Mouse (Mus musculus) embryonic facial prominence, embryonic 14.5 days (tissue): Measurements from ENCODE around the gene Fpr3. TPM values are rescaled to one million over a fixed set of nuclear protein-coding genes. Genes with fewer than 3 reads are reported as not detected.
"Not testable (repeated sequence)": the region's sequence is repeated elsewhere in the genome, so short reads cannot be mapped to it uniquely, and the experiment has no call there.

Experiments
- ATAC-seq: fragments of 200-750 bp; cut with Nextera tagmentation; 2 replicates; pipeline ENCODE4 v1.8.0; 2017; ENCODE audit warnings: low read depth, moderate number of reproducible peaks, moderate TSS enrichment
- DNase-seq: peaks from one replicate; pipeline ENCODE4 v3.0.0-alpha.2; 2015; ENCODE audit warnings: low spot score
- H3K27ac ChIP-seq: fragments of 300-500 bp; sonication (generic); replicated peaks from 2 replicates; pipeline ENCODE4 v1.5.1; 2014; ENCODE audit warnings: low read depth, mild to moderate bottlenecking, low read length, moderate library complexity
- H3K27me3 ChIP-seq: fragments of 300-500 bp; sonication (generic); replicated peaks from 2 replicates; pipeline ENCODE4 v1.6.1; 2014; ENCODE audit warnings: low read length; ENCODE audit not compliant: control insufficient read depth, insufficient read depth
- H3K36me3 ChIP-seq: fragments of 300-500 bp; sonication (generic); 2 replicates; pipeline ENCODE4 v1.6.1; 2014; ENCODE audit warnings: low read length, mixed read lengths; ENCODE audit not compliant: control insufficient read depth, insufficient read depth
- H3K4me1 ChIP-seq: fragments of 300-500 bp; sonication (generic); 2 replicates; pipeline ENCODE4 v1.6.1; 2014; ENCODE audit warnings: antibody characterized with exemption, low read length; ENCODE audit not compliant: control insufficient read depth, insufficient read depth
- H3K4me2 ChIP-seq: fragments of 300-500 bp; sonication (generic); 2 replicates; pipeline ENCODE4 v1.6.1; 2014; ENCODE audit warnings: low read depth, mild to moderate bottlenecking, low read length, moderate library complexity, mixed read lengths
- H3K4me3 ChIP-seq: fragments of 300-500 bp; sonication (generic); 2 replicates; pipeline ENCODE4 v1.5.1; 2014; ENCODE audit warnings: low read depth, mild to moderate bottlenecking, low read length
- H3K9ac ChIP-seq: fragments of 300-500 bp; sonication (generic); 2 replicates; pipeline ENCODE4 v1.6.1; 2014; ENCODE audit warnings: low read depth, mild to moderate bottlenecking, low read length, moderate library complexity, mixed read lengths
- H3K9me3 ChIP-seq: fragments of 300-500 bp; sonication (generic); 2 replicates; pipeline ENCODE4 v1.6.1; 2016; ENCODE audit warnings: low read length; ENCODE audit not compliant: control insufficient read depth
- WGBS: fragments of 180-500 bp; shearing (Covaris S2); extraction: QIAGEN DNeasy Blood & Tissue Kit; methylation state at CpG from one replicate; pipeline ENCODE4 v1.1.7; 2014; 5-methylcytosine and 5-hydroxymethylcytosine counted together
- polyA plus RNA-seq: library from polyadenylated mRNA; unstranded; fragments of >200 nt; fragmentation: Nextera tagmentation; extraction: Ambion mirVana; gene quantifications from 2 replicates; pipeline ENCODE4 v1.2.1, GENCODE M21; 2014

The Fpr3 gene
- polyA plus RNA-seq, 1 experiment from 2014 or later: not detected

GRCm38 (mm10) chr17:17909636-17910421, 22.2 kb downstream of the Fpr3 start:
- peak; percentile 94 for DNase-seq
- Histone ChIP-seq H3K9ac (peak overlapping the region; percentile 71), H3K4me2 (peak overlapping the region; percentile 74), H3K36me3 (no peaks in the 10 kb centered on the region), H3K27ac (peak overlapping the region; percentile 68), H3K9me3 (no peaks in the 10 kb centered on the region), H3K4me1 (no peaks in the 10 kb centered on the region), H3K27me3 (no peaks in the 10 kb centered on the region), H3K4me3 (peak overlapping the region; percentile 55)
- peak; percentile 100 for ATAC-seq
- WGBS: 20% methylated on average over 51 of the region's 51 CpGs

DNA sequence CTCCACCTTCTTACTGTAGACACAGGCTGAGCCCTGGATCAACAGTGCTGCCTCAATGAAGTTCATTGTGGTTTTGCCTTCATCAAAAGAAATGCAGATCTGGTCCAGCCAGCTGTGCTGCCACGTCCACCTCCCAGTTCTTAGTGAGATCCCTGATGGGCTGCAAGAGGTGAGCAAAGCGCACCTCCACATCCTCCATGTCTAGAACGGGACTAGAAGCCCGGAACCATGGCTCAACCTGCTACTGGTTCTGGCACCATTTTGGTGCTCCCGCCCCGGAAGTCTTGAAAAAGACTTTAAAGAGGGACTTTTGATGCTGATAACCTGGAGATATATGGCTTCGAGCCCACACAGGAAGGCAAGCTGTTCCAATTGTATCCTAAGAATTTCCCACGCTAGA, 25.0 kb downstream of the Fpr3 start:
- not testable (repeated sequence) for ATAC-seq, H3K27me3 ChIP-seq, H3K4me1 ChIP-seq, H3K9me3 ChIP-seq, H3K9ac ChIP-seq, H3K4me3 ChIP-seq, DNase-seq, H3K27ac ChIP-seq, H3K4me2 ChIP-seq, H3K36me3 ChIP-seq
- WGBS: 86% methylated on average over 8 of the region's 8 CpGs

GRCm38 (mm10) chr17:17917376-17917775, 29.7 kb downstream of the Fpr3 start:
- H3K4me1 ChIP-seq: no peaks in the 10 kb centered on the region
- no peak overlapping the region for H3K4me2 ChIP-seq
- no peak overlapping the region for H3K27ac ChIP-seq
- H3K9me3 ChIP-seq: no peaks in the 10 kb centered on the region
- no peak overlapping the region for H3K4me3 ChIP-seq
- WGBS: 81% methylated on average over 1 of the region's 1 CpGs
- no peak for DNase-seq
- ATAC-seq: no peak
- no peak overlapping the region for H3K9ac ChIP-seq
- H3K27me3 ChIP-seq: no peaks in the 10 kb centered on the region
- no peaks in the 10 kb centered on the region for H3K36me3 ChIP-seq

DNA sequence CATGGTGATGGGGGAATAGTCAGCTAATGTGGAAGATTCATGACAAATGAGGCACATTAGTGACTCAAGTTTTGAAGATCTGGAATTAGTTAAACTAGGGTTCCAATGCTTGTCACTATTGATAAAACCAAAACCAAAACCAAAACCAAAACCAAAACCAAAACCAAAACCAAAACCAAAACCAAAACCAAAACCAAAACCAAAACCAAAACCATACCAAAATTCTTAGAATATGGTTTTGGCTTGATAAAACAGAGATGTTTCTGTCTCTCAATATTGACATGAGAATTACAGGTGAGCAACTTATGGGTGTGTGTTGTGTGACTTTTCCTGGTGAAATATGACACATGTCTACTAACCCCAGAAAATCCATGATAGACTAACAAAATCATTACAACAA, 30.1 kb downstream of the Fpr3 start:
- Histone ChIP-seq H3K4me2 (no peak overlapping the region), H3K4me1 (no peaks in the 10 kb centered on the region), H3K36me3 (no peaks in the 10 kb centered on the region), H3K9me3 (no peaks in the 10 kb centered on the region), H3K9ac (no peak overlapping the region), H3K27me3 (no peaks in the 10 kb centered on the region), H3K4me3 (no peak overlapping the region), H3K27ac (no peak overlapping the region)
- DNase-seq (no peak), ATAC-seq (no peak)

DNA sequence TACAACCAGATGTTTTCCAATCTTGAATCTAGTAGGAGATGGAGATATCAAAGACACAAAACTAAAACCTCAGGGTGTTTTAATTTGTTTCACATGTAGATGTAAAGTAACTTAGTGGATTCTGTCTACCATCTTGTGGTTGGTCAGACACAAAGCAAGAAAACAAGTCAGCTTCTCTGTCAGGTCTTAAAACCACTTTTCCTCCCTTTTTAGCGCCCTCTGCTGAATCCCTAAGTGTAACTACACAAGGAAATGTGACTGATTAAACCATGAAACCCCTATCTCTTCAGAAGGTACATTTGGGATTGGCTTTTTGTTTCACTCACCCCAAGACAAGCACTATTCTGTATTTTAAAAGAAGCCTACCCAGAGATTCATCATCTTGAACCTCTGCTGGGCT, 85.8 kb downstream of the Fpr3 start:
- ATAC-seq (no peak), DNase-seq (peak; percentile 0)
- Histone ChIP-seq H3K4me1 (no peaks in the 10 kb centered on the region), H3K27me3 (no peaks in the 10 kb centered on the region), H3K27ac (no peak overlapping the region), H3K36me3 (no peaks in the 10 kb centered on the region), H3K9ac (no peak overlapping the region), H3K9me3 (0 out of 2 replicates have a peak, but pooled peaks cover 2% of the 10 kb centered on the region), H3K4me3 (no peak overlapping the region), H3K4me2 (no peak overlapping the region)
- WGBS: 15% methylated on average over 1 of the region's 1 CpGs

DNA sequence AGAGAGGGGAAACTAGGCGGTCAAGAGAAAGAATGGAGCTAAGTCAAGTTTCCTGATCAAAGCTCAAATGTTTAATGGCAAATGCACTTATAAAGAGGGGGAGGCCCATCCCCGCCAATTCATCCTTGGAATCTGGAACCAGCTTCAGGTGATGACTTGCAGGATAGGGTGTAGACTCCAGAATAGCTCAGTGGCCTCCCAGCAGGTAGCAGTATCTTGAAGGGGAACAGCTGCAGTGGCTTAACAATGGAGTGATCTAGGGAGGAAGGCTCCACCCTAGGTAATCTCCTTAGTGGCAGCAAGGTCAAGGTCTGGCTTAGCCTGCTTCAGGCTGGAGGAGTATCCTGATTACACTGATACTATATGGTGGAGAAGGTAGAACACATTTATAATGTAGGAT, 93.6 kb downstream of the Fpr3 start:
- not testable (repeated sequence) for H3K4me1 ChIP-seq, H3K4me3 ChIP-seq, H3K9ac ChIP-seq, H3K27me3 ChIP-seq, H3K36me3 ChIP-seq, ATAC-seq, H3K9me3 ChIP-seq, DNase-seq, H3K4me2 ChIP-seq, H3K27ac ChIP-seq
- WGBS: 70% methylated on average over 2 of the region's 2 CpGs

DNA sequence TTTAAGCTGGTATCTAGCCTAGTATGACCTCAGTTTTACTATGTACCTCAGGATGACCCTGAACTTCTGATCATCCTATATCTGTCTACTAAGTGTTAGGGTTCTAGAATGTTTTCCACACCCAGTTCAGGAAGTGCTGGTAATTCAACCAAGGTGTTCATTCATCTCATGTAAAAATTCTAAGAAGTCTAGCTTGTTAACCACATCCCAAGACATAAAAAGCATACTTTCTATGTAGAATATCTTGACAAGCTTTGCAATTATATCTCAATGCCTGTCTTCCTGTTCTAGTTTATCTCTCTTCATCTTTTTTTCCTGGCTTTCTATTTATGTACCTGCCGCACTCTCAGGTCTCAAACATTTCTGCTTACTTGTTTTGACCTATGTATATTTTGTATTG, 117.1 kb downstream of the Fpr3 start:
- WGBS: 89% methylated on average over 1 of the region's 1 CpGs
- no peak for ATAC-seq

More for the DNA sequence above, 117.1 kb downstream of the Fpr3 start:
- Histone ChIP-seq H3K4me1 (no peaks in the 10 kb centered on the region), H3K9ac (no peak overlapping the region), H3K36me3 (no peaks in the 10 kb centered on the region), H3K4me3 (no peak overlapping the region), H3K9me3 (no peaks in the 10 kb centered on the region), H3K27me3 (no peaks in the 10 kb centered on the region), H3K4me2 (no peak overlapping the region), H3K27ac (no peak overlapping the region)
- DNase-seq: no peak
